Mouse (Mus musculus) cerebral cortex, adult 2 months (tissue): Measurements from ENCODE around the gene Mylk4.

Source experiments
- WGBS: fragments of 180-500 bp; shearing (Covaris S2); methylation state at CpG from one replicate; pipeline ENCODE4 v1.1.7; 2018; 5-methylcytosine and 5-hydroxymethylcytosine counted together

Gene Mylk4

GRCm38 (mm10) chr13:32783816-32784215 is at the start of gene Mylk4:
Gene Mylk4, minus strand, starts transcription at chr13:32783954.
- WGBS = 69% methylated on average over 8 of the region's 8 CpGs

GRCm38 (mm10) chr13:32833237-32833636 is 49.5 kb upstream of the Mylk4 start:
- 56% methylated on average over 6 of the region's 6 CpGs for WGBS

- 68% methylated on average over 3 of the region's 3 CpGs for WGBS
These were observed 49.0 kb upstream of the Mylk4 start for GRCm38 (mm10) chr13:32832776-32833175.

GRCm38 (mm10) chr13:32831505-32832273 is 47.9 kb upstream of the Mylk4 start:
- 80% methylated on average over 3 of the region's 3 CpGs for WGBS

GRCm38 (mm10) chr13:32828886-32829285 is 45.1 kb upstream of the Mylk4 start:
- WGBS = 73% methylated on average over 4 of the region's 4 CpGs

GRCm38 (mm10) chr13:32827951-32828350 is 44.2 kb upstream of the Mylk4 start:
- WGBS = 54% methylated on average over 4 of the region's 4 CpGs

GRCm38 (mm10) chr13:32827111-32827822 is 43.5 kb upstream of the Mylk4 start:
- 81% methylated on average over 3 of the region's 3 CpGs for WGBS

GRCm38 (mm10) chr13:32825546-32825945 is 41.8 kb upstream of the Mylk4 start:
- WGBS = 85% methylated on average over 8 of the region's 8 CpGs

- WGBS = 73% methylated on average over 6 of the region's 6 CpGs
These were observed 40.9 kb upstream of the Mylk4 start for GRCm38 (mm10) chr13:32824377-32825330.

GRCm38 (mm10) chr13:32823126-32823525 is 39.4 kb upstream of the Mylk4 start:
- 90% methylated on average over 6 of the region's 6 CpGs for WGBS

- 98% methylated on average over 4 of the region's 4 CpGs for WGBS
These were observed 37.9 kb upstream of the Mylk4 start for GRCm38 (mm10) chr13:32821671-32822070.

- WGBS = 84% methylated on average over 5 of the region's 5 CpGs
These were observed 36.2 kb upstream of the Mylk4 start for GRCm38 (mm10) chr13:32819926-32820325.

- whole genome bisulfite sequencing = 95% methylated on average over 3 of the region's 3 CpGs
These were observed 35.5 kb upstream of the Mylk4 start for GRCm38 (mm10) chr13:32819241-32819640.

GRCm38 (mm10) chr13:32807624-32808023 is 23.9 kb upstream of the Mylk4 start:
- WGBS = 78% methylated on average over 3 of the region's 3 CpGs

GRCm38 (mm10) chr13:32806820-32807219 is 23.1 kb upstream of the Mylk4 start:
- WGBS = 79% methylated on average over 7 of the region's 7 CpGs

GRCm38 (mm10) chr13:32803701-32804345 is 20.1 kb upstream of the Mylk4 start:
- WGBS = 55% methylated on average over 4 of the region's 4 CpGs

- WGBS = under 1% methylated on average over 94 of the region's 95 CpGs
These were observed 18.7 kb upstream of the Mylk4 start, which contains the start of gene D930007J09Rik for GRCm38 (mm10) chr13:32802259-32803081. Gene D930007J09Rik, minus strand, starts transcription at chr13:32802849.

- WGBS = under 1% methylated on average over 51 of the region's 51 CpGs
These were observed 18.0 kb upstream of the Mylk4 start, which contains the start of gene Wrnip1 for GRCm38 (mm10) chr13:32801693-32802221. Gene Wrnip1, plus strand, starts transcription at chr13:32802038.

- 68% methylated on average over 2 of the region's 2 CpGs for WGBS
These were observed 15.4 kb upstream of the Mylk4 start for GRCm38 (mm10) chr13:32799131-32799530.

GRCm38 (mm10) chr13:32797085-32797484 is 13.3 kb upstream of the Mylk4 start:
- 59% methylated on average over 1 of the region's 1 CpGs for WGBS
